Mouse (Mus musculus) thymus, postnatal 4 days (tissue): ENCODE data around the gene Srprb.
"Not testable (repeated sequence)": the region's sequence is repeated elsewhere in the genome, so short reads cannot be mapped to it uniquely, and the experiment has no call there.

ENCODE experiments used
- DNase-seq: peaks from one replicate; pipeline ENCODE4 v3.0.0; 2021

The Srprb gene

DNA sequence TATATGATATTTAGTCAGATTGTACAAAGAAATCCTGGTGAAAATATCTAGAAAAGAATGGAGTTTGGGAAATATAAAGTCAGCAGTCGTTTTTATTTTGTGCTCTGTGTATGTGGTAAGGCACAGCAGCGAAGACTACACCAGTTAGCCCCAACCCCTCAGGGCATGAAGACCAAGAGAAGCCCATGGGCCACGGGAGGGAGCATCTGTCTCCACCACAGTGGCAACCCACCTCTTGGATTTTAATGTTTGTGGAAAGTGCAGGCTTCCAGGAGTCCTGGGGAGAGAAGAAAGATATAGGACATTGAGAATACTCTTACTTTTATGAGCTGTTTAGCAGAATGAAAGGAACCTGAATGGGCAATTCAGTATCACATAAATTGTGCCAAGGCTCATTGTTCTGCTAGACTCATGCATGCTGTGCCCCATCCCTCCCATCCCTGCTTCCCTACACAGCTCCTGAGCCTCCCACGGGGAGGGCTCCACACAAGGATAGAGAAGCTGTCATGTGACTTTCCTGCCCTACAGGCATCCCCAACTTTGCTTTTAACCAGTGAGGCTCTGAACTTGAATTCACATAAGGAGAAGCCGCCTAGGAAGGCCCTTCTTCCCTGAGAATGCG is 7.0 kb upstream of the Srprb start:
- DNase-seq, result no peak

DNA sequence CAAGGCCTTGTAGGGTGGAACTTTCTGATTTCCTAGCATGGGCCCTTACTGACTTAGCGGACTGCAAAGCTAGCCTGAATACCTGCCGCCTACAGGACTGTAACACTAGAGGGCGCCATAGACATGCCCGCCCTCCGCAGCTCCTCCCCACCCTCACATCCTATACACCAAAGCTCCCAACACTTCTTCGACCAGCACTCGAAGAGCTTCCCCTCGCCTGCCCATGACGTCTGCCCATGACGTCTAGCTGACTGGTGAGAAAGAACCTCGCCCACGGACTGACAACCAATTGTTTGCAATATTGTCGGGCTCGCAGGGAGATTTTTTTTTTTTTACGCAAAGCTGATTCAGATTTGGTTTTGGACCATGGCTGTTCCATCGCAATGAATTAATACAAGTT is 5.9 kb upstream of the Srprb start:
- DNase-seq, result peak; percentile 76

DNA sequence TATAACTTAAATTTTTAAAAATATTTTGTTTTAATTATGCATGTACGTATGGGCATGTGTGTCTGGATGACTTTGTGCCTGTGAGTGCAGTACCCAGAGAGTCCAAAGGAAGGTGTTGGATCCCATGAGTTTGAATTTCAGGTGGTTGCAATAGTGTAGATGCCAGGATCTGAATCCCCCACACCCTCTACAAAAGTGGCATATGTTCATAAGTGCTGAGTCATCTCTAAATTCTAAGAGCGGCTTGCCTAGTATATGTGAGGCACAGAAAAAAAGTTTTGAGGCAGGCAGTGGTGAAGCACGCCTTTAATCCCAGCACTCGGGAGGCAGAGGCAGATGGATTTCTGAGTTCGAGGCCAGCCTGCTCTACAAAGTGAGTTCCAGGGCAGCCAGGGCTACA is 3.8 kb upstream of the Srprb start:
- DNase-seq, result no peak

DNA sequence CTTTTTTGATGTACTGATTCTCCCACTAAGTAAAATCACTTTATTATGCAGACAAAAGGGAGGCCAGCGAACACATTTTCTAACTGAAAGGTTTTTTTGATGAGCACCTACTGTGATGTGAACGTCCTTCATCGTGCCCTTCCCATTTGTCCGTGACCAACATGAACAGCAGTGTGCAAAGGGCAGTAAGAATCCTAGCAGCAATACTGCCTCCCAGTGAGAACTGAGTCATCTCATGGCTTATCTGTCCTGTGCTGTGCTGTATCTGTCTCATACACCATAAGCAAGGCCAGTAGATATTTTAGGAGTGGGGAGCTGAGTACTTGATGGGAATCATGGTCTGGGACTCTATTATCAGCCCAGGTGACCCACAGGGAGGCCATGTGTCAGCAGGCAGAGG is 13.5 kb downstream of the Srprb start:
- no peak for DNase-seq

GRCm38 (mm10) chr9:103186747-103187146 is 15.2 kb downstream of the Srprb start:
- no peak for DNase-seq

DNA sequence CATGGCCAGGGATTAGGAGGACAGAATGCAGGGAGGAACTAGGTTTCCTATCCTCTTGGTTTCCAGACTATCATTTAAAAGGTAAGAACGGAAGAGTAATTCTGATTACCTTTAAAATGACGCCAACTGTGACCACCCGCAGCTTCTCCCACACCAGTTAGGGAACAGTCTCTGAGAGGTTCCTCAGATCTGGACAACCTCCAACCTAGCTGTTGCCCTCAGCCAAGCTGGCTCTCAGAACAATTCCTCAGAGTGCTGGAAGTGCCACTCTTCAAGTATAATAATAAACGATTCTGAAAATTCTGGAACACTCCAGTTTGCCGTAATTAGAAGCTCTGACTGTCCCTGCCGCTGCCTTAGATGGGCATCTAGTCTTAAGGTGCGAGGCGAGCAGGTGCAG is 16.0 kb downstream of the Srprb start:
- DNase-seq, result no peak

- DNase-seq, result no peak
Measured at GRCm38 (mm10) chr9:103184855-103185254, 17.1 kb downstream of the Srprb start.

- DNase-seq, result no peak
Measured at GRCm38 (mm10) chr9:103181886-103182285, 20.1 kb downstream of the Srprb start.

DNA sequence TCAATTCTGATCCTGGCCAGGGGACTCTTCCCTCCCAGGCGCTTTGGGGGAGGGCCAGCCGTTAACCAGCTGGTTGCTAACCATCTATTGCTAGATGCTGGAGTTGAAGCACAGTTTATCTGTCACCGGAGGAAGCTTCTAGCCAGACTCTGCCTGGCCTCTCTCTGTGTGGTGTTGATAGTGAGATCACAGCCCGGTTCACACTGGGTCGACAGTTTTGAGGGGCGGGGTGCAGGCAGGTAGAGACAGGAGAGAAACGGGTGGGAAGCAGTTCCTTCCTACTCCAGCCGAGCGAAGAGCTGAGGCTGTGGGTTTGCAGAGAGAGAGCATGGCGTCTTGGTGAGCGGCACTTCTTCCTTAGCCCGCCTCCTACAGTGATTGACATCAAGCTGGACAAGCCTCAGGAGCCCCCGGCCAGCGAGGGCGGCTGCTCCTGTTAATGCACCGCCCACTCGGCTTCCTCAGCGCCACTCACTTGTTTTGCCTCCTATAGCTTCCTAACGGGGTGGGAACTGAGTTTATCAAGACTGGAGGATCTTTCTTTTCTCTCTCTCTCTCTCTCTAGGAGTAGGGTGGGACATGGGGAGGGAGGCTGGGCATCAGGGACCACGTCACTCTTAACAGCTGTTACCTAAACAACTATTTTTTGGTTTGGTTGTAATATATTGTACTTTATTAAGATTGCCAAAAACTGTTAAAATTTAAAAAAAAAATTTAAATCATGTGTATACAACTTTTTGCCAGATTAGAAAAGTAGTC is 21.0 kb downstream of the Srprb start:
- DNase-seq, result peak; percentile 68

GRCm38 (mm10) chr9:103180303-103180702 is 21.6 kb downstream of the Srprb start:
- no peak for DNase-seq

DNA sequence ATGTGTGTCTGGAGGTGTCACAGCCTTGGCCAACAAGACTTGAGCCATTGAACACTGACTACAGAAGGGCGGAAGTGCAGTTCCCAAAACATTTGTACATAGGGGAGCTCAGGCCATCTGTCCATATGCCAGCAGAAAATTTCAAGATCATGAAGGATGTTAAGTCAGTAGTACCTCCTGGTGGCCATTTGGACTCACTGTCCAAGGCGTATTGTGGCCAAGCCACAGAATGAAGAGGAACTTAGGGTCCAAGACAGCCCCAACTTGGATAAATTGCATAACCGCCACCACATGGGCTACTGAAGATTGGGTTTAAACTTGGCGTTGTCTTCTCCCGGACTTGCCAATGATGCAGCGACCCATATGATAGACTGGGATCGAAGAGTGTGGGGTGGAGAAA is 26.2 kb downstream of the Srprb start:
- no peak for DNase-seq

DNA sequence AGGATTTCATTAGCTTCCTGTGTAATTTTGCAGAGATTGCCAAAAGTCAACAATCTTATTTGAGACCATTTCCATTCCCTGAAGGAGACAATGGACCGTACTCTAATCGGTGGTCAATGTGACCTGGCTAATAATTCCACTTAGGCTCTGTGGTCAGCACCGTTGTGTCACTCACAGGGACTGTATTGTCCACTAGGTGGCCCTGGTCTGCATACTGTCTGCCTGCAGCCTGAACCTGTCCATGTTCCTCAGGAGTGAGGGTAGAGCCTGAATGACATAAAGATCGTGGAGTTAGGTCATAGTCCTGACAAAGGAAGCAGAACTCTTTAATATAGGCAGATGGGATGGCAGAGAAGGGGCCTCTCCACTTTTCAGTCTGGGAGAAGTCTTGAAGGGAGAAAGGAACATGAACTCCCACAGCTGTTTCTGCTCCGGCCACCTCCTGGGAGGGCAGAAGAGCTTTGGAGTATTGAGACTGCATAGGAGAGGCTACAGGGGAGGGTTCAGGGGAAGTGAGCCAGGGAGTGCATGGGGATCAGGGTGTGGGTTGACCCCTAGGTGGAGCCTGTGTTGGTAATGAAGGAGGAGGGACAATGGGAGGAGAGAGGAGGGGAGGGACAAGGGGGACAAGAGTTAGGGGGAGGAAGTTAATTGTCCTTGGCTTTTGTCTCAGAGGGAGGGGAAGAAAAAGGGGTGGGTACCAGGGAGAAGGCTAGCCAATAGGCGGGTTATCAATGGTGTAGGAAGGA is 27.0 kb downstream of the Srprb start:
- DNase-seq, result peak; percentile 15

GRCm38 (mm10) chr9:103168771-103169170 is 33.2 kb downstream of the Srprb start:
- DNase-seq, result no peak

DNA sequence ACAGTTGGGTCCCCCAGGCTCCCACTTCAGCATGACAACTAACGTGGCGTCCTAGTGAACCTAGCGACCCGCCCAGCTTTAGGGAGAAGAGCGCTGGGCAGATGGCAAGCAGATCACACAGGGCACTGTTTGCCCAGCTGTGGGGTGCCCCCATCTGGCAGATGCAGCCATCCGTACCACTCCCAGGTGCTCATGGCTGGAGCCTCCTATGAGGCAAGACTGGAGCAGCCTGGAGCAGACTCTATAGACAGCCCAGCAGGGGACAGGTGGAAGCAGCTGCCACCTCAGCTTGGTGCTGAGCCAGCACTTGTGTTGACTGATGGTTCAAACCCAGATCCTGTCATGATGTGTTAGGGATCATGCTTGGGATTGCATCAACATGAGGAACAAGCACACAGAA is 33.9 kb downstream of the Srprb start:
- no peak for DNase-seq

GRCm38 (mm10) chr9:103163806-103164205 is 38.1 kb downstream of the Srprb start:
- DNase-seq, result no peak

- not testable (repeated sequence) for DNase-seq
Measured at GRCm38 (mm10) chr9:103155158-103155557, 46.8 kb downstream of the Srprb start.

- no peak for DNase-seq
Measured at GRCm38 (mm10) chr9:103154568-103154967, 47.4 kb downstream of the Srprb start.

- no peak for DNase-seq
Measured at GRCm38 (mm10) chr9:103153286-103153685, 48.7 kb downstream of the Srprb start.

DNA sequence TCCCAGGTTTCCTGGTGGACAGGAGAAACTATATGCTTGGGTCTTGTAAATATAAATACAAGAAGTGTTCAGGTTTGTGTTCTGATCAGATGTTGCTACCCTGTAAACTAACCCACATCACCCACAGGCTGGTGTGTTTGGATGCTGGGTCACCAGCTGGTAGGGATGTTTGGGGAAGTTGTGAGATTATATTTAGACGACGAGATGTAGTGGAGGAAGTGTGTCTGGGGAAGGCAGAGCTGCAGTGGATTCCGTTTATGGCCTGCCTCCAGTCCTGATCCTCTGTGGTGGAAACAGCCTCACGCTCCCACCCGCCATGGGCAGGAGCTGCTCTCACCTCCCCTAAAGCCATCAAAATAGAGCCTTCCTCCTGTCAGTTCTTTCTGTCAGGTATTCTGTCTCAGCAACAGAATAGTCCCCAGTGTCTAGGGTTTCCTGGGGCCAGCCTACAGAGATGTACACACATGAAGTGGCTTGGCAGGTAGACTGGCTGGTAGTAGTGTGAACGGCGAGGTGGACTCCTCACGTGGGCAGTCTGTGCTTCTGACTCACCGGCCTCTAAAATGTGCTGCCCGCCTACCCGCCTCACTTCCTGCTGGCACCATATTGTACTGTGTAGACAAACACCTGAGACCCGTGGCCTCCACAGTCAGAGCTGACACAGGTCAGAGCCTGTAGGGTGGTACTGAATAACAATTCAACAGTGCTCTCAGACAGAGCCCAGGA is 52.7 kb downstream of the Srprb start:
- DNase-seq, result no peak

GRCm38 (mm10) chr9:103147103-103147502 is 54.8 kb downstream of the Srprb start:
- no peak for DNase-seq

GRCm38 (mm10) chr9:103146703-103147102 is 55.2 kb downstream of the Srprb start:
- no peak for DNase-seq

GRCm38 (mm10) chr9:103146257-103146656 is 55.7 kb downstream of the Srprb start:
- no peak for DNase-seq

DNA sequence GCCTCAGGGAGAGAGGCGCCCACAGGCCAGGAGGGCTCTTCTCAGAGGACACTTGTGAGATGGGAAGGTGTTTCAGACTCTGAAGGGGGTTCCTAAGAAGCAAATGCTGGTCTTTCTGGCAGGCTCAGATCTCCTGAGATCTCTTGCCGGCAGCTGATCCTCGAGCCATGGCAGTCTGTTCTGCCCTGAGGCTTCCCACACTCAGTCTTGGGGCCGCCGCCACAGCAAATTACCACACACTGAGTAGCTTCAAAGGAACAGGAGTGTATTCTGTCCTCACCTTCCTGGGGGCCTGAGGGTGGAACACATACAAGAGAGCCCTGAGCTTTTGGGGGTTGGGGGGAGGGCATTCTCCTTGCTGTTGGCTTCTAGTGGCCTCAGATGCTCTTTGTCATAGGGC is 56.6 kb downstream of the Srprb start:
- DNase-seq, result no peak
